11 mouse cellular contexts compared by ENCODE assay signal in the genomic region with DNA sequence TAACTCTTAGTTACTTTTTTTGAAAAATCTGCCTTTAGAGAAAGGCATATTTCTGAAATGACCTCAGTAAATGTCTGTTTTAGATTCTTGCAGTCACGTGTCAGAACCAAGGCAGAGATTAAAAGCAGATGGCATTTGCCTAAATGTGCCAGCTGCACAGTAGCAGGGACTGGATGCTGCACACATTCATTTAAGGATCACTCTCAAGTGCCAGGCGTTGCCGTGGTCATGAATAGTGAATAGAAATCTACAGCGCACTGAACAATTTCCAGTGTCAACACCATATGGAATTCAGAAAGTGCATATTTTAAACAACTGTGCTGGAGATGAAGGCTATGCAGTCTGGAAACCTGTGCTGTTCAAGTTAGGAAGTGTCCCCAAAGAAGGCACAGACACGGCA.
A peak's percentile ranks its signal among the peaks of the same experiment; 100 is the strongest.
DNase-seq lines count a peak whose midpoint lies in the region; ATAC-seq and TF ChIP-seq lines count a peak whose summit lies in the region.
"Had no signal": no experiment of that assay in that cellular context is flagged by ENCODE, and none has a peak within 500 bp of the region (broad histone marks: within the 10 kb centered on the region; RNA-seq: fewer than 3 reads in every experiment).

No protein-coding gene starts in this region.

- TF ChIP-seq EP300 in lung, postnatal 0 days (IDR thresholded peaks at IDR 0.05) = no peak
- TF ChIP-seq EP300 in liver, postnatal 0 days (IDR thresholded peaks at IDR 0.05; ENCODE audit: low read depth) = no peak

- no peaks in the 10 kb centered on the region for H3K36me3 ChIP-seq in lung, postnatal 0 days (ENCODE audit: insufficient read depth, low read length)
- no peaks in the 10 kb centered on the region for H3K36me3 ChIP-seq in hindbrain, embryonic 16.5 days (ENCODE audit: control insufficient read depth, insufficient read depth, low read length)
- peaks cover 25% of the 10 kb centered on the region for H3K36me3 ChIP-seq in limb, embryonic 15.5 days
- peaks cover 8% of the 10 kb centered on the region; the same call in 1 of the 2 replicates for H3K36me3 ChIP-seq in liver, postnatal 0 days (replicated peaks; ENCODE audit: insufficient read depth, low read length)

- no peak for TF ChIP-seq CTCF in lung, postnatal 0 days (IDR thresholded peaks at IDR 0.05)
- TF ChIP-seq CTCF in liver, postnatal 0 days (IDR thresholded peaks at IDR 0.05; ENCODE audit: low read depth) = no peak

- WGBS in lung, postnatal 0 days = 59% methylated on average over 5 of the region's 5 CpGs
- WGBS in hindbrain, embryonic 16.5 days = 32% methylated on average over 5 of the region's 5 CpGs
- WGBS in limb, embryonic 15.5 days = 31% methylated on average over 5 of the region's 5 CpGs
- 87% methylated on average over 5 of the region's 5 CpGs for WGBS in liver, postnatal 0 days (ENCODE audit: insufficient replicate concordance)

- H3K27me3 ChIP-seq in lung, postnatal 0 days (replicated peaks; ENCODE audit: insufficient read depth, low read length) = no peaks in the 10 kb centered on the region
- no peaks in the 10 kb centered on the region for H3K27me3 ChIP-seq in hindbrain, embryonic 16.5 days (replicated peaks; ENCODE audit: control insufficient read depth, insufficient read depth, low read length)
- no peaks in the 10 kb centered on the region for H3K27me3 ChIP-seq in limb, embryonic 15.5 days
- no peaks in the 10 kb centered on the region for H3K27me3 ChIP-seq in liver, postnatal 0 days (ENCODE audit: insufficient read depth, low read length)

- peak; percentile 30; the same call in 1 of the 2 replicates for ATAC-seq in lung, postnatal 0 days
- ATAC-seq in hindbrain, embryonic 16.5 days = peak; percentile 59; the same call in 1 of the 2 replicates
- no peak for ATAC-seq in limb, embryonic 15.5 days (ENCODE audit: insufficient number of reproducible peaks, low FRiP score, low TSS enrichment, low read depth)
- no peak for ATAC-seq in liver, postnatal 0 days

- DNase-seq in cerebellum, adult 8-10 months = peak; percentile 19
- DNase-seq in cerebellum, postnatal 25 days = no peak
- peak; percentile 17 for DNase-seq in lung, postnatal 0 days (ENCODE audit: low spot score)
- no peak for DNase-seq in lung, postnatal 36 days
- DNase-seq in thymus, postnatal 4 days = no peak
- DNase-seq in liver, postnatal 0 days = no peak
- DNase-seq: kidney, adult 9 months; lung, adult 18-20 months had no signal

- H3K4me1 ChIP-seq in lung, postnatal 0 days (ENCODE audit: insufficient read depth, low read depth, low read length) = no peaks in the 10 kb centered on the region
- no peaks in the 10 kb centered on the region for H3K4me1 ChIP-seq in hindbrain, embryonic 16.5 days (ENCODE audit: control insufficient read depth, insufficient read depth, low read depth, low read length)
- H3K4me1 ChIP-seq in limb, embryonic 15.5 days = 0 out of 2 replicates have a peak, but pooled peaks cover 9% of the 10 kb centered on the region
- peaks cover 7% of the 10 kb centered on the region for H3K4me1 ChIP-seq in liver, postnatal 0 days (ENCODE audit: insufficient read depth)
- H3K4me1 ChIP-seq: heart, embryonic 10.5 days had no signal

- no peaks in the 10 kb centered on the region for H3K9me3 ChIP-seq in lung, postnatal 0 days (ENCODE audit: low read length)
- no peaks in the 10 kb centered on the region for H3K9me3 ChIP-seq in hindbrain, embryonic 16.5 days (ENCODE audit: control insufficient read depth, low read length)
- no peaks in the 10 kb centered on the region for H3K9me3 ChIP-seq in limb, embryonic 15.5 days
- no peaks in the 10 kb centered on the region for H3K9me3 ChIP-seq in liver, postnatal 0 days (ENCODE audit: low read length)
- H3K9me3 ChIP-seq: heart, embryonic 10.5 days had no signal

- no peak overlapping the region for H3K9ac ChIP-seq in lung, postnatal 0 days (replicated peaks; ENCODE audit: low read depth)
- H3K9ac ChIP-seq in hindbrain, embryonic 16.5 days (ENCODE audit: low read depth, low read length) = no peak overlapping the region
- no peak overlapping the region for H3K9ac ChIP-seq in limb, embryonic 15.5 days
- H3K9ac ChIP-seq in liver, postnatal 0 days (replicated peaks) = no peak overlapping the region

- no peak overlapping the region for H3K27ac ChIP-seq in lung, postnatal 0 days (ENCODE audit: low read length)
- no peak overlapping the region for H3K27ac ChIP-seq in hindbrain, embryonic 16.5 days (ENCODE audit: low read depth, low read length)
- 0 out of 2 replicates have a peak overlapping the region, but pooled peaks have one; percentile 64 for H3K27ac ChIP-seq in limb, embryonic 15.5 days
- no peak overlapping the region for H3K27ac ChIP-seq in liver, postnatal 0 days (ENCODE audit: low read depth)
- H3K27ac ChIP-seq: heart, embryonic 10.5 days had no signal

- H3K4me3 ChIP-seq in lung, postnatal 0 days (ENCODE audit: low read depth, low read length) = no peak overlapping the region
- H3K4me3 ChIP-seq in hindbrain, embryonic 16.5 days (ENCODE audit: low read length) = no peak overlapping the region
- no peak overlapping the region for H3K4me3 ChIP-seq in limb, embryonic 15.5 days
- H3K4me3 ChIP-seq in liver, postnatal 0 days (ENCODE audit: low read depth, low read length) = no peak overlapping the region
- H3K4me3 ChIP-seq: heart, embryonic 10.5 days had no signal

- H3K4me2 ChIP-seq in lung, postnatal 0 days (replicated peaks; ENCODE audit: low read depth, low read length) = no peak overlapping the region
- H3K4me2 ChIP-seq in hindbrain, embryonic 16.5 days (ENCODE audit: low read length) = no peak overlapping the region
- H3K4me2 ChIP-seq in limb, embryonic 15.5 days = no peak overlapping the region
- no peak overlapping the region for H3K4me2 ChIP-seq in liver, postnatal 0 days (ENCODE audit: low read depth, low read length)

Comparison
In these comparisons a context has a peak if more than half of its experiments do, and no peak if none do; other contexts are left out.
1. DNase-seq: peak in cerebellum, adult 8-10 months (single experiment) and lung, postnatal 0 days (single experiment); none in cerebellum, postnatal 25 days (0 of 2), lung, postnatal 36 days (single experiment), thymus, postnatal 4 days (single experiment) and liver, postnatal 0 days (single experiment).
2. ATAC-seq: peak in lung, postnatal 0 days (single experiment) and hindbrain, embryonic 16.5 days (single experiment); none in limb, embryonic 15.5 days (single experiment) and liver, postnatal 0 days (single experiment).